Mouse (Mus musculus) spleen, adult 2 months (tissue): ENCODE data around the gene Itgal. TPM values are rescaled to one million over a fixed set of nuclear protein-coding genes. Genes with fewer than 3 reads are reported as not detected.
A peak's percentile ranks its signal among the peaks of the same experiment; 100 is the strongest.

Experiments used
- DNase-seq, 2 experiments: peaks; one replicate each; pipeline versions ENCODE4 v3.0.0 to v3.0.0-alpha.2; 2012 to 2021; ENCODE audit warnings: low spot score in 2 of 2, low read depth in 1 of 2
- H3K27ac ChIP-seq: fragments of 200-500 bp; 2 replicates; pipeline ENCODE4 v1.5.1; 2012; ENCODE audit warnings: low read length, inconsistent platforms; ENCODE audit not compliant: insufficient read depth
- H3K27me3 ChIP-seq: fragments of 200-500 bp; 2 replicates; pipeline ENCODE4 v1.6.1; 2012; ENCODE audit warnings: mild to moderate bottlenecking, moderate library complexity, low read length, inconsistent platforms; ENCODE audit not compliant: control insufficient read depth, insufficient read depth
- H3K36me3 ChIP-seq: fragments of 200-500 bp; 2 replicates; pipeline ENCODE4 v1.6.1; 2012; ENCODE audit warnings: mild to moderate bottlenecking, low read length, inconsistent platforms; ENCODE audit not compliant: control insufficient read depth, insufficient read depth
- H3K4me1 ChIP-seq: fragments of 200-500 bp; 2 replicates; pipeline ENCODE4 v1.6.1; 2011; ENCODE audit warnings: inconsistent platforms; ENCODE audit not compliant: control insufficient read depth, insufficient read depth, insufficient read length
- H3K4me3 ChIP-seq: fragments of 200-500 bp; 2 replicates; pipeline ENCODE4 v1.5.1; 2011; ENCODE audit warnings: mild to moderate bottlenecking, inconsistent platforms; ENCODE audit not compliant: insufficient read depth, insufficient read length; ENCODE audit errors: extremely low read depth
- CTCF ChIP-seq: fragments of 200-500 bp; IDR thresholded peaks from 2 replicates; pipeline ENCODE4 v1.5.1; 2011; ENCODE audit warnings: mild to moderate bottlenecking, inconsistent platforms; ENCODE audit not compliant: insufficient read depth, insufficient read length, insufficient replicate concordance; ENCODE audit errors: extremely low read depth
- POLR2A ChIP-seq: fragments of 200-500 bp; IDR thresholded peaks from 2 replicates; pipeline ENCODE4 v1.6.1; 2011; ENCODE audit warnings: low read depth, low read length, inconsistent platforms
- WGBS: fragments of 180-500 bp; shearing (Covaris S2); methylation state at CpG from one replicate; pipeline ENCODE4 v1.1.7; 2018; 5-methylcytosine and 5-hydroxymethylcytosine counted together
- polyA plus RNA-seq: library from polyadenylated mRNA; depleted of rRNA; stranded (reverse); fragments of >200 nt; gene quantifications from 2 replicates; pipeline ENCODE4 v1.2.3, GENCODE M21; 2012

Itgal gene
- polyA plus RNA-seq, 1 experiment = 92.1 TPM

DNA sequence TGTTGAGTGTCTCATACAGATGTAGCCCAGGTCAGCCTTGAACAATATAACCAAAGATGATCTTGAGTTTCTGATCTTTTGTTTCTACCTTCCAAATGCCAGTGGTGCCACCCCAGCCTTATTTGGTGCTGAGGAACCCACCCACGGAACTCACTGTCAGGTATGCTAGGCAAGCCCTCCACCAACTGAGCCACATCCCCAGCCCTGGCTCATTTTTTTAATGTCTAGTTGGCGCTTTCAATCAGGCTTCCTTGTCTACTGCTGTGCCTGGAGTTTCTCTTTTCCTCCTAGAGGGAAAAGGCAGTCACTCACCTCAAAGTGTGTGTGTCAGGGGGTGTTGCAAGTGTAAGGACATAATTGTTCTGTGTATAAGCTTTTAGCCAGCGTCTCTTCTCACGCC is 25.0 kb upstream of the Itgal start:
- TF ChIP-seq CTCF (no peak), POLR2A (no peak)
- no peak for DNase-seq
- Histone ChIP-seq H3K4me1 (peaks cover 13% of the 10 kb centered on the region; the same call in 1 of the 2 replicates), H3K27me3 (no peaks in the 10 kb centered on the region), H3K4me3 (no peak overlapping the region), H3K36me3 (0 out of 2 replicates have a peak, but pooled peaks cover 2% of the 10 kb centered on the region), H3K27ac (no peak overlapping the region)
- WGBS = 93% methylated on average over 4 of the region's 4 CpGs

- 96% methylated on average over 15 of the region's 15 CpGs for WGBS
- Histone ChIP-seq H3K27me3 (no peaks in the 10 kb centered on the region), H3K36me3 (0 out of 2 replicates have a peak, but pooled peaks cover 2% of the 10 kb centered on the region), H3K4me1 (peaks cover 13% of the 10 kb centered on the region; the same call in 1 of the 2 replicates), H3K27ac (no peak overlapping the region), H3K4me3 (no peak overlapping the region)
- TF ChIP-seq CTCF = no peak
- TF ChIP-seq POLR2A = no peak
- no peak for DNase-seq
These were observed 23.5 kb upstream of the Itgal start for GRCm38 (mm10) chr7:127272566-127272965.

GRCm38 (mm10) chr7:127273118-127273923 is 22.7 kb upstream of the Itgal start:
- Histone ChIP-seq H3K27ac (peak overlapping the region; percentile 83), H3K4me1 (peaks cover 13% of the 10 kb centered on the region; the same call in 1 of the 2 replicates), H3K36me3 (0 out of 2 replicates have a peak, but pooled peaks cover 2% of the 10 kb centered on the region), H3K27me3 (no peaks in the 10 kb centered on the region), H3K4me3 (peak overlapping the region; percentile 93)
- no peak for DNase-seq
- no peak for TF ChIP-seq POLR2A
- TF ChIP-seq CTCF = no peak
- 11% methylated on average over 50 of the region's 50 CpGs for WGBS

DNA sequence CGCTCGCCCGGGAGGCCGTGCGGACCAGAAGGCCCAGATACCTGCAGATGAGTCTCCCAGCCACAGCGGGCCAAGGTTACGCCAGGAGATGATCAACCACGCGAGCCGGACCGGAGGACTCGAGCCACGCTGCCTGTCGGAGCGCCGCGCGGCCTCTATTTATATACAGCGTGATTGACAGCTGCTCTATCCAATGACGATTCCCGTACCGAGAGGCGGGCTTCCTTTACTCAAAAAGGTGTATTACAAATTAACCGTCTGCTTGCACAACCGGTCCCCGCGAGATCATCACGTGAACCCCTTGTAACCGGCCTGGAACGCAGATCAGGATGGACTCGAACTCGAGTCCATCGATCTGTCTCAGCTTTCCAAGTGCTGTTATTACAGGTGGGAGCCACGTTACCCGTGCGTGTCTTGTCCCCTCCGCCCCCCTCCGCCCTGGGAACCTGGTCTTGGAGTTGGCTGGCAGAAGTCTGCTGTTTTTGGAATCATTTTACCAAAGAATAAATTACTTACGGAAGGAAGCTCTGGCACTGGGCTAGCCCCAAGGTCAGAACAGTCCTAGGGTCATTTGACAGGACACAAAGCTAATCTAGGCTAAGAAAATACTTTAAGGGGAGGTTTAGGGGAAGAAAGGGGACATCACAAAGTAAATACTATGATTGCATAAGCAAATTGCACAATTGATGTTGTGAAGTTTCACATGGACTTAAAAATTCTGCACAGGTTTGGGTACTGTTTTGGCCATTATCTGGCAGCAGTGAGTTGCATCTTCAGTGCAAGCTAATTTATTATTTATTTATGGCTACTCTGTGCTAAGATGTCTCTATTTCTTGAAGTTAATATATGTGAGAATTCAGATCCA is 21.9 kb upstream of the Itgal start, which contains the start of gene Sephs2:
Gene Sephs2 (minus strand): TSS at position 131 of the 865 bp plus-strand sequence.
- 3% methylated on average over 39 of the region's 39 CpGs for WGBS
- H3K4me1 ChIP-seq = peaks cover 13% of the 10 kb centered on the region; the same call in 1 of the 2 replicates
- no peaks in the 10 kb centered on the region for H3K27me3 ChIP-seq
- H3K36me3 ChIP-seq = 0 out of 2 replicates have a peak, but pooled peaks cover 2% of the 10 kb centered on the region
- peak; percentile 91 to 93 for DNase-seq
- H3K27ac ChIP-seq = peak within 1 kb of the TSS; percentile 83
- H3K4me3 ChIP-seq = peak within 1 kb of the TSS; percentile 93
- no peak for TF ChIP-seq CTCF
- TF ChIP-seq POLR2A = peak; percentile 98

DNA sequence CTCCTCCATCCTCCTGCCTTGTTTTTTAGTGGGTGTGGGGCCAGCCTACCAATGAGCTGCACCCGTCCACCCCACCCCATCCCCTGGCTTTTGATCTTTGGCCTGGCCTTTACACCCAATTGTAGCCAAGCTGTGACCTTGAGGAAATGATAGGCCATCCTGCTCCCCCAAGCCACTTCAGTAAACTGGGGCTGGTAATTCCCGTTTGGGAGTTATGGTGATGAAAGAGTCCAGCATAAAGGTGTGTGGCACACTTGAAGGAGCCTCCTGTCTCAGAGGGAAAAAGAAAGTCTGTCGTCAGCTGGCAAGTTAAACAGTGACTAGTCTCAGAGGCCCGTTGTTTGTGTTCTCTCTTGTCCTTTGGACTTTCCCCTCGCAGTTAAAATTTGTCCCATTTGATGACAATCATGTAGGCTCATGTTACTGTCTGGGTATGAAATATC is 19.5 kb upstream of the Itgal start:
- Histone ChIP-seq H3K4me1 (peaks cover 15% of the 10 kb centered on the region; the same call in 1 of the 2 replicates), H3K27ac (no peak overlapping the region), H3K36me3 (no peaks in the 10 kb centered on the region), H3K4me3 (no peak overlapping the region), H3K27me3 (no peaks in the 10 kb centered on the region)
- WGBS = 87% methylated on average over 5 of the region's 5 CpGs
- no peak for DNase-seq
- no peak for TF ChIP-seq CTCF
- no peak for TF ChIP-seq POLR2A

- Histone ChIP-seq H3K27me3 (no peaks in the 10 kb centered on the region), H3K27ac (no peak overlapping the region), H3K4me3 (no peak overlapping the region), H3K4me1 (peaks cover 7% of the 10 kb centered on the region; the same call in 1 of the 2 replicates), H3K36me3 (no peaks in the 10 kb centered on the region)
- 15% methylated on average over 8 of the region's 8 CpGs for WGBS
- TF ChIP-seq POLR2A (no peak), CTCF (peak; percentile 65; the same call in 1 of the 2 replicates)
- peak; percentile 52 to 58 for DNase-seq
These were observed 17.7 kb upstream of the Itgal start for GRCm38 (mm10) chr7:127278311-127278710.
